Mouse (Mus musculus) midbrain, embryonic 14.5 days (tissue): Measurements from ENCODE around the gene Top3a. TPM values are rescaled to one million over a fixed set of nuclear protein-coding genes. Genes with fewer than 3 reads are reported as not detected.

ENCODE experiments used
- ATAC-seq: fragments of 200-750 bp; cut with Nextera tagmentation; 2 replicates; pipeline ENCODE4 v1.8.0; 2017; ENCODE audit warnings: moderate number of reproducible peaks, moderate library complexity; ENCODE audit not compliant: low FRiP score, low TSS enrichment
- DNase-seq: peaks from one replicate; pipeline ENCODE4 v3.0.0-alpha.2; 2015
- H3K27ac ChIP-seq: fragments of 300-500 bp; sonication (generic); replicated peaks from 2 replicates; pipeline ENCODE4 v1.5.1; 2014; ENCODE audit warnings: mild to moderate bottlenecking, low read depth, low read length, moderate library complexity
- H3K27me3 ChIP-seq: fragments of 300-500 bp; sonication (generic); 2 replicates; pipeline ENCODE4 v1.6.1; 2014; ENCODE audit warnings: low read length, control low read depth, mixed read lengths; ENCODE audit not compliant: control insufficient read depth, insufficient read depth
- H3K36me3 ChIP-seq: fragments of 300-500 bp; sonication (generic); 2 replicates; pipeline ENCODE4 v1.6.1; 2014; ENCODE audit warnings: low read length, control low read depth; ENCODE audit not compliant: control insufficient read depth, insufficient read depth
- H3K4me1 ChIP-seq: fragments of 300-500 bp; sonication (generic); 2 replicates; pipeline ENCODE4 v1.6.1; 2014; ENCODE audit warnings: mild to moderate bottlenecking, antibody characterized with exemption, low read length, control low read depth; ENCODE audit not compliant: control insufficient read depth, insufficient read depth
- H3K4me2 ChIP-seq: fragments of 300-500 bp; sonication (generic); 2 replicates; pipeline ENCODE4 v1.6.1; 2014; ENCODE audit warnings: mild to moderate bottlenecking, low read length, moderate library complexity
- H3K4me3 ChIP-seq: fragments of 300-500 bp; sonication (generic); replicated peaks from 2 replicates; pipeline ENCODE4 v1.5.1; 2014; ENCODE audit warnings: low read depth, low read length
- H3K9ac ChIP-seq: fragments of 300-500 bp; sonication (generic); replicated peaks from 2 replicates; pipeline ENCODE4 v1.6.1; 2014; ENCODE audit warnings: mild to moderate bottlenecking, low read length, moderate library complexity
- H3K9me3 ChIP-seq: fragments of 300-500 bp; sonication (generic); 2 replicates; pipeline ENCODE4 v1.6.1; 2016; ENCODE audit warnings: low read length, control low read depth, mixed read lengths; ENCODE audit not compliant: control insufficient read depth
- WGBS: fragments of 180-500 bp; shearing (Covaris S2); extraction: QIAGEN DNeasy Blood & Tissue Kit; methylation state at CpG from one replicate; pipeline ENCODE4 v1.1.7; 2014; 5-methylcytosine and 5-hydroxymethylcytosine counted together
- polyA plus RNA-seq: library from polyadenylated mRNA; unstranded; fragments of >200 nt; fragmentation: Nextera tagmentation; extraction: Ambion mirVana; gene quantifications from 2 replicates; pipeline ENCODE4 v1.2.1, GENCODE M21; 2014

Gene Top3a
- polyA plus RNA-seq, 1 experiment from 2014 or later: 9.3 TPM

DNA sequence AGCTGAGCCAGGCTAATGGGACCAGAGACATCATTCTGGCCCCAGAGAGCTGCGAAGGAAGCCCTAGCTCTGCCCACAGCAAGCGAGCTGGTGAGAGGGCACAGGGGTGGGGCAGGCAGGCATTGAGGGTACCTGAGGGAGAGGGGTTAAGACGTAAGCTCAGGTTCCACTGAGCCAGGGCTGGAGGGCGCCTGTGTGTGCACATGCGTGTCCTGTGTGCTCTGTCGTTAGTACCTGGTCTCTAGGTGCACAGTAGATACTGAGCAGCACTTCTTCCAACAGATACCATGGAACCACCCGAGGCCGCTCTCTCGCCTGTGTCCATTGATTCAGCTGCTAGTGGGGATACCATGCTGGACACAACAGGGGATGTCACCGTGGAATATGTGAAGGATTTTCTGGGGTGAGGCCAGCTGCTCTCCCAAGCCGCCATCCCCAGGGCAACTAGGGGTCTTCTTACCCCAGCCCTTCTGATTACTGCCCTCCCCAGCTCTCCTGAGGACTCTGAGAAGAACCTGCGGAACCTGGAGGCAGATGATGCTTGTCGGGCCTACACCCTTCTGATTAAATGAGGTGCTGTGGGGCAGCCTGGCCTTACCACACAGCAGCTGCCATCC, 64.4 kb downstream of the Top3a start:
- no peak for DNase-seq
- no peak overlapping the region for H3K4me2 ChIP-seq
- 95% methylated on average over 13 of the region's 13 CpGs for WGBS
- peaks cover 98% of the 10 kb centered on the region for H3K36me3 ChIP-seq
- no peaks in the 10 kb centered on the region for H3K4me1 ChIP-seq
- H3K27me3 ChIP-seq: no peaks in the 10 kb centered on the region
- ATAC-seq: no peak
- H3K9ac ChIP-seq: no peak overlapping the region
- no peak overlapping the region for H3K4me3 ChIP-seq
- H3K9me3 ChIP-seq: no peaks in the 10 kb centered on the region
- no peak overlapping the region for H3K27ac ChIP-seq

DNA sequence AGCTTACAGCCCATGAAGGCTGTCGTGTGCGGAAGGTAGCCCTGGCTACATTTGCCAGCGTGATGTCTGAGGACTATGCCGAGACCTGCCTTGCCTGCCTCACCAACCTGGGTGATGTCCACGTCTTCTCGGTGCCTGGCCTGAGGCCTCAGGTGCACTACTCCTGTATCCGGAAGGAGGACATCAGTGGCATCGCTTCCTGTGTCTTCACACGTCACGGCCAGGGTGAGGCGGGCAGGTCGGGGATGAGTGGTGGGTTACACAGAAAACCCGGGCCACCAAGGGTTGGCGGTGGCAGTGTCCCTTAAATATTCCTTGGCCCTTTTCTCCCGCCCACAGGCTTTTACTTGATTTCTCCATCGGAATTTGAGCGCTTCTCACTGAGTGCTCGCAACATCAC, 65.1 kb downstream of the Top3a start:
- 95% methylated on average over 18 of the region's 18 CpGs for WGBS
- ATAC-seq (no peak), DNase-seq (no peak)
- Histone ChIP-seq H3K36me3 (peaks cover 100% of the 10 kb centered on the region), H3K4me1 (no peaks in the 10 kb centered on the region), H3K27ac (no peak overlapping the region), H3K9me3 (no peaks in the 10 kb centered on the region), H3K27me3 (no peaks in the 10 kb centered on the region), H3K4me3 (no peak overlapping the region), H3K4me2 (no peak overlapping the region), H3K9ac (no peak overlapping the region)

DNA sequence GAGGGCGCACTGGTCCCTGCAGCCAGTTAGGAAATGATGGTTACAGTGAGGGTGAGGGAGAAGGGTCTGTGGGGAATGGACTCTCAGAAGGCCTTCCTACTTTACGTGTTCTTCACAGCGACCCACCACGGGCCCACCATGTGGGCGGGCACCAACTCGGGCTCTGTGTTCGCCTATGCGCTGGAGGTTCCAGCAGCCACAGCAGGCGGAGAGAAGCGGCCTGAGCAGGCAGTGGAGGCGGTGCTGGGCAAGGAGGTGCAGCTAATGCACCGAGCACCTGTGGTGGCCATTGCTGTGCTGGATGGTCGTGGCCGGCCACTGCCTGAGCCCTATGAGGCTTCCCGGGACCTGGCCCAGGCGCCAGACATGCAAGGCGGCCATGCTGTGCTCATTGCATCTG, 65.9 kb downstream of the Top3a start:
- H3K27me3 ChIP-seq: no peaks in the 10 kb centered on the region
- no peaks in the 10 kb centered on the region for H3K9me3 ChIP-seq
- DNase-seq (no peak), ATAC-seq (no peak)
- H3K4me3 ChIP-seq: no peak overlapping the region
- H3K36me3 ChIP-seq: peaks cover 100% of the 10 kb centered on the region
- H3K9ac ChIP-seq: no peak overlapping the region
- H3K4me1 ChIP-seq: no peaks in the 10 kb centered on the region
- 97% methylated on average over 17 of the region's 17 CpGs for WGBS
- H3K4me2 ChIP-seq: no peak overlapping the region
- no peak overlapping the region for H3K27ac ChIP-seq

DNA sequence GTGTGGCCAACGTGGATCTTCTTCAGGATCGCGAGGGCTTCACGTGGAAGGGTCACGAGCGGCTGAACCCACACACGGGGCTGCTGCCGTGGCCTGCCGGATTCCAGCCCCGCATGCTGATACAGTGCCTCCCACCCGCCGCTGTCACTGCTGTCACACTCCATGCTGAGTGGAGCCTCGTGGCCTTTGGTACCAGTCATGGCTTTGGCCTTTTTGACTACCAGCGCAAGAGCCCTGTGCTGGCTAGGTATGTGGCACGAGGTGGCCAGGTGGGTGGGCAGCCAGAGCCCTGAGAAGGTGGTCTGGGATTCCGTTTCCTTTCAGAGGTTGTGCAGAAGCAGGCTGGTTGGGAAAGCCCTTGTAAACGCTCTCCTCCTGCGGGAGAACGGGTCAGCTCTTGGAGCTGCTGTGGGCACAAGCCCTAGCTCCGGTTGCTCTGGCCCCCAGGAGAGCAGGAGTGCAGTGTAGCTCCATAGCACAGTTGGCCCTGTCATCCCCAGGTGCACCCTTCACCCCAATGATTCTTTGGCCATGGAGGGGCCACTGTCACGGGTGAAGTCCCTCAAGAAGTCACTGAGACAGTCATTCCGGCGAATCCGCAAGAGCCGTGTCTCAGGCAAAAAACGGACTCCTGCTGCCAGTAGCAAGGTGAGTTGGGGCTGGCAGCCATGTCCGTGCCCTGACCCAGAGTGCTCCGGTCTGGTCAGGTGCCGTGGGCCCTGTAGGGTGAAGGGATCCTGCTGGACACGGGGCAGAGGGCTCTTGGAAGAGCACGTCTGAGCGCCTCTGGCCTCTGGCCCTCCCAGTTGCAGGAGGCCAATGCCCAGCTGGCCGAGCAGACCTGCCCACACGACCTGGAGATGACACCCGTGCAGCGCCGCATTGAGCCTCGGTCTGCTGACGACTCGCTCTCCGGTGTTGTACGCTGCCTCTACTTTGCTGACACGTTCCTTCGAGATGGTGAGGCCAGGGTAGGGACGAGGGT, 67.4 kb downstream of the Top3a start:
- H3K36me3 ChIP-seq: peaks cover 100% of the 10 kb centered on the region
- no peak overlapping the region for H3K9ac ChIP-seq
- no peak for ATAC-seq
- no peak for DNase-seq
- H3K27ac ChIP-seq: no peak overlapping the region
- no peaks in the 10 kb centered on the region for H3K27me3 ChIP-seq
- H3K4me2 ChIP-seq: no peak overlapping the region
- 94% methylated on average over 45 of the region's 45 CpGs for WGBS
- H3K9me3 ChIP-seq: no peaks in the 10 kb centered on the region
- H3K4me3 ChIP-seq: no peak overlapping the region
- no peaks in the 10 kb centered on the region for H3K4me1 ChIP-seq

DNA sequence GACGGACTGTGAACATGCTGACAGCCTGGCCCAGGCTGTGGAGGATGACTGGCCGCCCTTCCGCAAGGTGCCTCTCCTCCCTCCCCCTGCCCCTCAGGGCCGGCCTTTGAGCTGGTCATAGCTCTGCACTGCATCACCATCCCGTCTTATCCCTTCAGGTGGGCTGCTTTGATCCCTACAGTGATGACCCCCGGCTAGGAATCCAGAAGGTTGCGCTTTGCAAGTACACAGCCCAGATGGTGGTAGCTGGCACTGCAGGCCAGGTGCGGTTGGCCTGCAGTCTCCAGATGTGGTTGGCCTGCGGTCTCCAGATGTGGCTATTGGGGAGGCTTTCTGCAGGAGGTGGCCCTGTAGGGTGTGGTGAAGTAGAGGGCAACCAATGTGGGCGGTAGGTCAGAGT, 68.5 kb downstream of the Top3a start:
- DNase-seq (no peak), ATAC-seq (no peak)
- WGBS: 88% methylated on average over 10 of the region's 10 CpGs

DNA sequence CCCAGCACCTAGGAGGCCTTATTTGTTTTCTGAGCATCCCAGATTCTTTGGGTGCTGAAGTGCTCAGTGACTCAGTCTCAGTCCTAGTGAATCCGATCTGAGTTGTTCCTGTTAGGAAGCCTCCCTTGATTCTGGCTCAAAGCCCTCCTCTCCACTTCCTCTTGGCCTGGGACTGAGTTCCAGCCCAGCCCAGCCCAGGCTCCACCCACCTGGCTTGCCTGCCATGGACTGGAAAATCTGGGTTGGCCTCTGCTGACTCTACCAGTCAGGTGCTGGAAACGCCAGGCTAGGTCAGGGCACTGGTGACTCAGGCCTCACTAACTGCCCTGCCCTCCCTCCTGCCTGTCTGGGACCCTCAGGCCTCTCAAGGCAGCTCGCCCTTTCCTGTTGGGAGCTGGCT, 69.5 kb downstream of the Top3a start:
- Histone ChIP-seq H3K27ac (no peak overlapping the region), H3K4me2 (no peak overlapping the region), H3K9me3 (no peaks in the 10 kb centered on the region), H3K27me3 (no peaks in the 10 kb centered on the region), H3K36me3 (peaks cover 85% of the 10 kb centered on the region), H3K4me3 (no peak overlapping the region), H3K9ac (no peak overlapping the region), H3K4me1 (peaks cover 10% of the 10 kb centered on the region; the same call in 1 of the 2 replicates)
- ATAC-seq (no peak), DNase-seq (no peak)
- WGBS: 84% methylated on average over 3 of the region's 3 CpGs

More for the DNA sequence above, 68.5 kb downstream of the Top3a start:
- H3K27me3 ChIP-seq: no peaks in the 10 kb centered on the region
- peaks cover 95% of the 10 kb centered on the region for H3K36me3 ChIP-seq
- H3K27ac ChIP-seq: no peak overlapping the region
- no peak overlapping the region for H3K9ac ChIP-seq
- H3K9me3 ChIP-seq: no peaks in the 10 kb centered on the region
- H3K4me2 ChIP-seq: no peak overlapping the region
- H3K4me3 ChIP-seq: no peak overlapping the region
- peaks cover under 1% of the 10 kb centered on the region; the same call in 1 of the 2 replicates for H3K4me1 ChIP-seq

DNA sequence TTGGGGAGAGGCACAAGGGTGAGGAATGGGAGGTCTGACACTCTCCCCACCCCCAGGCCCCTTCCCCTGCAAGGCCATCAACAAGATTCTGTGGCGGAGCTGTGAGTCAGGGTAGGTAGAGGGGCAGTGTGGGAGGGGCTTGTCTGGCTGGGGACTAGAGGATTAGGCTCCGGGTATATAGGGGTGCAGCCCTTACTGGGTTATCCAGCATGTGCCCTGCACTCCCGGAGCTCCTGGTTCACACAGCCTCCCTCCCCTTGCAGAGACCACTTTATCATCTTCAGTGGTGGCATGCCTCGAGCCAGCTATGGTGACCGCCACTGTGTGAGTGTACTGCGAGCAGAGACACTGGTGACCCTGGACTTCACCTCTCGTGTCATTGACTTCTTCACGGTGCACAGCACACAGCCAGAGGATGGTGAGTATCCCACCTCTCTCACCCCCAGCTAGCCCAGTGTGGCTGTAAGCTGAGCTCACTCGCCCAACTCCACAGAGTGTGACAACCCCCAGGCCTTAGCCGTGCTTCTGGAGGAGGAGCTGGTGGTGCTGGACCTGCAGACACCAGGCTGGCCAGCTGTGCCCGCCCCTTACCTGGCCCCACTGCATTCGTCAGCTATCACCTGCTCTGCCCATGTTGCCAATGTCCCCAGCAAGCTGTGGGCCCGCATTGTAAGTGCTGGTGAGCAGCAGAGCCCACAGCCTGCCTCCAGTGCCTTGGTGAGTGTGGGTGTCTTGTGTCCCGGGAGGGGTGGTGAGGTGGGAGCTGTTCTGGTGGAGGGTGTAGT, 70.3 kb downstream of the Top3a start:
- Histone ChIP-seq H3K27ac (no peak overlapping the region), H3K9me3 (no peaks in the 10 kb centered on the region), H3K36me3 (peaks cover 77% of the 10 kb centered on the region), H3K27me3 (no peaks in the 10 kb centered on the region), H3K9ac (no peak overlapping the region), H3K4me2 (no peak overlapping the region), H3K4me3 (no peak overlapping the region), H3K4me1 (peaks cover 18% of the 10 kb centered on the region)
- DNase-seq (no peak), ATAC-seq (no peak)
- 87% methylated on average over 14 of the region's 14 CpGs for WGBS

DNA sequence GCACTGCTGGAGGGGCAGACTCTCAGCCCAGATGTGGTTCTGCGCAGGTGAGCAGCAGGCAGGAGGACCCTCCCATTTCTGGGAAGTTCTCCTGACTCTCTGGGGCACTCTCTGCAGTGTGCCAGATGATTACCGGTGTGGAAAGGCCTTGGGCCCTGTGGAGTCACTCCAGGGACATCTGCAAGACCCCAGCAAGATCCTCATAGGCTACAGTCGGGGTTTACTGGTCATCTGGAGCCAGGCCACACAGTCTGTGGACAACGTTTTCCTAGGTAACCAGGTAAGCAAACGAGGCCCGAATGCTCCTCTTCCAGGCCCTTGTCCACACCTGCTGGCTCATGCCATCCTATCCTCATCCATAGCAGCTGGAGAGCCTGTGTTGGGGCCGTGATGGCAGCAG, 71.1 kb downstream of the Top3a start:
- no peak for DNase-seq
- H3K36me3 ChIP-seq: peaks cover 69% of the 10 kb centered on the region
- 96% methylated on average over 7 of the region's 7 CpGs for WGBS

More for the DNA sequence above, 71.1 kb downstream of the Top3a start:
- H3K4me2 ChIP-seq: no peak overlapping the region
- no peak overlapping the region for H3K4me3 ChIP-seq
- H3K27ac ChIP-seq: no peak overlapping the region
- ATAC-seq: no peak
- H3K9ac ChIP-seq: no peak overlapping the region
- H3K27me3 ChIP-seq: no peaks in the 10 kb centered on the region
- H3K4me1 ChIP-seq: peaks cover 25% of the 10 kb centered on the region
- no peaks in the 10 kb centered on the region for H3K9me3 ChIP-seq
